Mouse (Mus musculus): ENCODE results near the gene Ccnl1.
A peak's percentile ranks its signal among the peaks of the same experiment; 100 is the strongest.

The Ccnl1 gene

DNA sequence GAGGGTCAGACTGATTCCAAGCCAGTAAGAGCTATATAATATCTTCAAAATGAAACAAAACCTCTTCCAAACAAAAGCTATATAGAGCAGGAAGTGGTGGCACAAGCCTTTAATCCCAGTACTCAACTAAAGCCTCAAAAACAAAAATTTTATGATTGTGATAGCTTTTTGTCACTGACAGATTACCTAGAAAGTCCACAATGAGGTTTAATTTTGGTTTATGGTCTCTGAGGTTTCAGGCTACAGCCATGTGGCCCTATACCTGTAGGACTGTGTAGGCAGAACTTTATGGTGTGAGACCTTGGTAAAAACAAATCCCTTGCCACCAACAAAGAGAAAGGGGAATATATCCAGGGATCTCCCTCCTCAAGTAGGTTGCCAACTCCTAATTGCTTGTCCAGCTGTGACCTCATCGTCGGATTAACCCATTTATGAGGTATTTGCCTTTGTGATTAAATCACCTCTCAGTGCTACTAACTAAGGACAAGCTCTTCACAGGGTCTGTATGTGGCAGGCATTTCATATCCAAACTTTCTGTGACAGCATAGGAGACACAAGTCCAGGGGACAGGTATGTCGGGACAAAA is 1.5 kb upstream of the Ccnl1 start:
- DNase-seq (ENCODE audit: extremely low spot score, low spot score): no peak

DNA sequence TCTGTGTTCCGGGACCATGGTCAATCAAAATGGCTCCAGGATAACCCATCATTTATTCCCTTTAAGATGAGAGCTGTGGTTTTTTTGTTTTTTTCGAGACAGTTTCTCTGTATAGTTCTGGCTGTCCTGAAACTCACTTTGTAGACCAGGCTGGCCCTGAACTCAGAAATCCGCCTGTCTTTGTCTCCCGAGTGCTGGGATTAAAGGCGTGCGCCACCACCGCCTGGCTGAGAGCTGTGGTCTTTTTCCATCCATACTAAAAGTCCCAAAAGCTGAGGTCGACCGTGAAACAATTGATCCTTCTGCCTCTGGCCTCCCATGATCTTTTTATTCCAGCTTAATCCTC is 764 bp upstream of the Ccnl1 start:
- peak; percentile 38 for DNase-seq (ENCODE audit: extremely low spot score, low spot score)

DNA sequence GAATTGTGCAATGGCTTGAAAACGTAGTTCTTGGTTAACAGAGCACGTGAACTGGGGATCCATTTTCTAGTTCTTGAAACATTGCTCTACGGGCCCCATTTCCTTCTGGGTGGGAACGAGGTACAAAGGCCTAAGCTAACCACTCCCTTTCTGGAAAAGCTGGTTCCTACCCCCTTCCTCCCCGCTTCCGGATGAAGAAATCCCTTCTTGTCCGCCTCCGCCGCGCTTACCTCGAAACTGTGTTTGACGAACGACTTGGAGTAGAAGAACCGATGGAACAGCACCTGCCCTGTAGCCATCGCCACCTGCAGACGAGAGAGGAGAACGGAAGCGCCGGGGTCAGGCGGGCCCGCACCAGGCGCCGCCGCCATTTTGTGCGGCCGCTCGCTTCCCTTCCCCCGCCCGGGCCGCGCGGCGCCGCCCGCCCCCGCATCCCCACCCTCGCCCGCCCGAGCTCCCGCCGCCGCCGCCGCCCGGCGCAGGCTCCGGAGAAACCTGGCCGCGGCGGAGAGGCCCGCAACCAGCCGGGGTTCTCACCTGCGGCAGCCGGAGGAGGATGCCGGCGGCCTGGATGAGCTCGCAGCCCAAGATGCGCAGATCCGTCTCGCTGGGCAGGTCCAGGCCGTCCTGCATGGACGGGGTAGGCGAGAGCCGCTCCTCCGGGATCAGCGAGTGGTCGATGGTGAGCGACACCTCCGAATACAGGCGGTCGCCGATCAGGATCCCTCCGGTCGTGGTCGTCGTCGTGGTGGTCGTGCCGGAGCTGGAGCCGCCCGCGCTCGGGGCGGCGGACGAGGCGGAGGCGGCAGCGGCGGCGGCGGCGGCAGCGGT is 563 bp downstream of the Ccnl1 start:
- peak; percentile 75 for DNase-seq (ENCODE audit: extremely low spot score, low spot score)

DNA sequence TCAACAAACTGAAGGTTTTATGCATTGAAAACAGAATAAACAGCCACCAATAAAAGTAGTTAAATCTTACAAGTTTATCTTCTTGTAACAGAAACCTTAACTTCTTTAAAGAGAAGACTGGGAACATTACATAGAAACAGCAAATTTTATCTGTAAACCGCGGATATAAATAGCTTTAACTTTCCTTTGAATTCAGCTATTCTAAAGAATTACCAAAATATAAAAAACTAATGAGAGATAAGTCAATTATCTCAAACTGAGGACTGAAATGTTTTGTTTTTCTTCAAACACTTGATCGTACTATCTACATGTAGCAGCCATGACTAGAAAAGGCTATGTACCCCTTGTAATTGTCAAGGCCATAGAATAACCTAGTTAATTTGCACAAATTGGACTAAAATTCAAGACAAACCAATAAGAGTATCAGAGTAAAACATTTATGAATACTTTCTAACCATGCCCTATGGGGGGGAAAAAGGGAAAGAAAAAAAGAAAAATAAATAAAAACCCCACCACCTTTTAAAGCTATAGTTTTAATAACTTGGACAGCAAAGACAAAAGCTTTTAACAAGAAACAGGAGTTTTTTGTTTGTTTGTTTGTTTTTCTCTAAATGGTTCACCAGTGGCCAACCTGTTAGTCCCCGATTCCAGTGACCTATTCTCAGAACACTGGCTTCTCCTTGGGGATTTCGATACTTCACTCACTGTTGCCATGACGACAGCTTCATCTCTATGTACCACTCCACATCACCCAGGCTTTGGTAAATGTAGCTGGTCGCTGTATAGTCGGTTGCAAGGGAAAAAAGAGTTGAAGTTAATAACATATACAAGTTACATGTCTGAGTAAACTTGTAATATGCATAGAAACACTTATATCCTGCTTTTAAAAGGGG is 3.3 kb downstream of the Ccnl1 start:
- DNase-seq (ENCODE audit: extremely low spot score, low spot score): no peak

DNA sequence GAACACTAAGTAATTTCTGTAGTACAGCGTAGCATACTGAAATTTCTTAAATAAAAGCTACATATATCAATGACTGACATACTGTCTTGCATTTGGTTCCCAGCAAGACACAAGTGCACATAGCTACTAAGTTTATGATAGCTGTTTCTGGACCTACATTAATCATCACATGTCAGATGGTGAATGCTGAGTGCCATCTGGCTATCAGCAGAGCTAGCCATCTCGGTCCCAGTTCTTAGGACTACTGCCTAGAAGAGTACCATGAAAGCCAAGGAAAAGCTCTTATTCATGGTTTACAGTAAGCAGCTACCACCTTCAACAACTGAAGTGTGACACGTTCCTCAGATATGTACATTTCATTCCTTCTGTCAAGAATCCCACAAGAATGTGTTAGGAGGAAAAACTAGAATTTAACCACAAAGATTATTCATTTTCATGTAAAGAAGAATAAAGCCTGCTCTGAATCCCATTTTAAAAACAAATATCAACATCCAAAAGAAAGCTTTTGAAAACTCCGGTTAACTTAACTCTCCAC is 7.2 kb downstream of the Ccnl1 start:
- no peak for DNase-seq (ENCODE audit: extremely low spot score, low spot score)

DNA sequence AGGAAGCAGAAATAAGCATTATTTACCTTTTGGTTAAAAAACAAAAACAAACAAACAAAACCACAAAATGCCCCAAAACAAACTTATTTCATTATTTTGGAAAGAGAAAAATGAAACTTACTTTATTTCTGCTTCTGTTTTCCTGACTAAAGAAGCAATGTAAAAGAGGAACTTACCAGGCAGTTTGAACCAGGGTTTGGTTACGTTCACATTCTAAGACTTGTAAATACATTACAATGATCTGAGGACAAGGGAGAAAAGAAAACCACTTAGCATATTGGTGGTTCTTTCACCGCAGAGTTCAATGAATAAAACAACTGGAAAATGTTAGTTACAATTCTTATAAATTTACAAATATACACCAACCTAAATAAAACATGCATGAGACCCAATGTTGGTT is 7.7 kb downstream of the Ccnl1 start:
- no peak for DNase-seq (ENCODE audit: extremely low spot score, low spot score)

DNA sequence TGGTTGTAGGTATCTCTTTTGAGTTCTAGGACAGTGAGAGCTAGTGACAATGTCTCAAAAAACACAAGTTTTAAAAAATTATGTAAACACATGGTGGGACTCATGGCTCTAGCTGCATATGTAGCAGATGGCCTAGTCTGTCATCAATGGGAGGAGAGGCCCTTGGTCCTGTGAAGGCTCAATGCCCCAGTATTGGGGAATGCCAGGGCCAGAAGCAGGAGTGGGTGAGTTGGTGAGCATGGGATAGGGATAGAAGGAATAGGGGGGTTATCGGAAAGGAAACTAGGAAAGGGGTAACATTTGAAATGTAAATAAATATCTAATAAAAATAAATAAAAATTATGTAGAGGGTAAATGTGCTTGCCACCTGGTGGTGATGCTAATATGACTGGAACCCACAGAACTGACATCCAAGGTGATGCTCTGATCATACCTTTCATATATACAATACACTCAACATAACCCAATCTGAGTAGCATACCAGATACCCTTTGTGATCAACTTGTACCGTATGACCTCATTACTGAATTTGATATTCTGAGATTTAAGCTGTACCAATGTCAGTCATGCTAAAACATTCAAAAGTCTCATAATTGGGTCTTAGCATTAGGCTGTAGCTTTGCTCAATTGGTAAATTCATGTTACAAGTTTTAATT is 12.6 kb downstream of the Ccnl1 start:
- DNase-seq (ENCODE audit: extremely low spot score, low spot score): no peak

DNA sequence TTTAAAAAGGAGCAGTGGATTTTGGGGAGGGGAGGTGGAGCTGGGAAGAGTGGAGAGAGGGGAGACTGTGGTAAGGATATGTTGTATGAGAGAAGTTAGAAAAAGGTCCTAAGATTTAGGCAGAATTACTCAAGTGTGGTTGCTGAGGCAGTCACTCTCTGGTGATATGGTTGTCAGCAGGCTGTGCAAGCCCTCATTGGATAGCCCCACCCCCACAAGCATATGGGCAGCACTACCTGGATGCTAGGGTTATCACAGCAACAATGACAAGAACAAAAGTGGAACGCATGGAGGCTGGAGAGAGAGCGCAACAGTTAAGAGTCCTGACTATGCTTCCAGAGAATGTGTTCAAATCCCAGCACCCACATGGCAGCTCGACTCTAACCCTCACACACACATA is 13.3 kb downstream of the Ccnl1 start:
- DNase-seq (ENCODE audit: extremely low spot score, low spot score): no peak

DNA sequence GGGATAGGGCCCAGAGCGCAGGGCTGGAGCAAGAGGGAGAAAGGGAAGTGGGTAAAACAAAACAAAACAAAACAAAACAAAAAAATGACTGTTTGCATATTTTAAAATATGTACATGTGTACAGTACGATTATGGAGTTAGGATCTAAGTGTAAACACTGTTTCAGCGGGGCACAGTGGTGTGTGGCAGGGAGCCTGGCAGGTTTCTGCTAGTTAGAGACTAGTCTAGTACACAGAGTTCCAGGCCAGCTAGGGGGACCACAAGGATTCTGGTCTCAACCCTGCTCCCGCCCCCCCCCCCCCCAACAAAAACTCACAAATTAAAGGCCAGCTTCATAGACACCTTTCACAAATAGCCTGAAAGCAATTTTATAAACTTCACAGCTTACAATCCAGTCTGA is 14.6 kb downstream of the Ccnl1 start:
- DNase-seq (ENCODE audit: extremely low spot score, low spot score): no peak

DNA sequence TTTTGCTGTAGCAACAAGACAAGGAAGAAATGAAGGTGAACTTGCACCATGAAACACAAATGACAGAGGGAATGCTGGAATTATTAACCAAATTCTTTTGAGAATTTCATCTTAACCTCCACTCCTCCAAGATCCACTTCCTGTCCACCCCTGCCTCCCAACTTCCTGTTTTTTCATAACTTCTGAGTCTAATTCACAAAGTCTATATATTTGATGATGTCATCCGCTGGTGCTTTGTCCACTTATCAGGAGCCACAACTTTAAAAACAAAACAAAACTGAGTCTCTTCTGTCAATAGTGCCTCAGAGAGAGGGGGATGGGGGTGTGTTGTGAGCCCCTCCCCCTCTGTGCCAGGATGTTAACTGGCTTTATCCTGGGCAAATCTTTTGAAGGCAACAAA is 17.0 kb downstream of the Ccnl1 start:
- no peak for DNase-seq (ENCODE audit: extremely low spot score, low spot score)

DNA sequence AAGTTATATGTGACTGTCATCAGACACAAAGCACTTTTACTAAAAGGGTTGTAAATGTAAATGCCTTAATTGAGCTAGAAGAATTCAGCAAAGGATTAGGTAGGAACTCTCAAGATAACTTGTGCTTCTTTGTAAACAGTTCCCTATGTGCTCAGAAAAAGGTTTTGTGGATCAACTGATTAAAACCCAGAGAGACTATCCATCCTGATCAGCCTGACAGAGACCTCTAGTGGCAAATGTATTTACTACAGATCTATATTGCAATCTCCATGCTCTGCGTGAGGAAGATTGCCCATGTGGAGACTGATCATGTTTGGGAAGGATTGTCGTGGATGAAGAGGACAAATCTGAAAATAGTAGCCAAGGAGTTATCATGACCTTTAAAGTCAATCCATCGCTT is 19.8 kb downstream of the Ccnl1 start:
- DNase-seq (ENCODE audit: extremely low spot score, low spot score): no peak

DNA sequence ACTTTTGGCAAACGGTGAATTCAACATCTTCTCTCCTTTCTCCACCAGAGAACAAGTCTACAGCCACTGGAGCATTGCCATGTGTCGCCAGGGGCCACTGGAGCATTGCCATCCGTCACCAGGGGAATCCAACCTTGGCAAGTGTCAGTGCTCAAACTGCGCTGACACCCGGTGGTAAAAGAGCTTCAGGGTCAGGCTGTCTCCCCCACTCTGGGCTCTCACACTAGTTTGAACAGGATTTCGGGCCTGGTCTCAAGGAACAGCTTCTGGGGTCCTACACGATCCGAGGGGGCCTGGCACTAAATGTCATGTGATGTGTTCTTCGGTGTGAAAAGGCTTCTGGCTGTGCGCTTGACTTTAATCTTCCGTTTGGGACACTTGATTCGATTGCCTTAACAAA is 21.7 kb downstream of the Ccnl1 start:
- DNase-seq (ENCODE audit: extremely low spot score, low spot score): no peak

DNA sequence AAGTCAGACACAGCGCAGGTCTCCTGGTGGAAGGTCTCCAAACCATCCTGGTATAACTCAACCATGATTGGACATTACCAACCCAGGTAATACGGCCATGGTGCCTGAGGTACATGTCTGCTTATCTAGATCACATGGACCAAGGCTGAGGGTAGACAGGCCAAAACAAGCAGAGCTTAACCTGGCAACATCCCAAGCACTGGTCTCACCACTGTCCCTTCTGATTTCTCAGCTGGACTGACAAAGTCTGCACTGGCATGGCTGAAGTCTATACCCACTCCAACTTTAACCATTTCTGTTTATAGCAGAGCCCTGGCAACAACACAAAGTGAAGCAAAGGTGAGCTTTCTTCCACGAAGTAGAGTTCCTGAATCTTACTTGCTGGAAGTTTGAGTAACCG is 22.9 kb downstream of the Ccnl1 start:
- no peak for DNase-seq (ENCODE audit: extremely low spot score, low spot score)

DNA sequence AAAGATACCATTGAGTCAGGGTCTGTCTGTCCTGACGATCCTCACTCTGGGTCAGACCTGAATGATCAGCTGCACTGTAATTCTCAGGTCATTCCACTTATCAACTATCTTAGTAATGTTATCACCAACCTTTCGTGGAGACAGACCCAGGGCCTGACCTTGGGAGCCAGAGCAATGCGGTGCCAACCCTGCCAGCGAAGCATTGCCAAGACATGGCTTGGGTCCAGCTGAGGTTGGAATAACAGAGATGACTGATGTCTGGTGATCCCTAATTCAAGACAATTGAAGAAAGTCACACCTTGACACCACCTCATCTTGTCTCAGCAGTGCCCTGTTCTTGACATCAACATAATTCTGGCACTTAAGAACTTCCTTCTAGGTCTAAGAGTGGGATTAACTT is 24.3 kb downstream of the Ccnl1 start:
- no peak for DNase-seq (ENCODE audit: extremely low spot score, low spot score)

DNA sequence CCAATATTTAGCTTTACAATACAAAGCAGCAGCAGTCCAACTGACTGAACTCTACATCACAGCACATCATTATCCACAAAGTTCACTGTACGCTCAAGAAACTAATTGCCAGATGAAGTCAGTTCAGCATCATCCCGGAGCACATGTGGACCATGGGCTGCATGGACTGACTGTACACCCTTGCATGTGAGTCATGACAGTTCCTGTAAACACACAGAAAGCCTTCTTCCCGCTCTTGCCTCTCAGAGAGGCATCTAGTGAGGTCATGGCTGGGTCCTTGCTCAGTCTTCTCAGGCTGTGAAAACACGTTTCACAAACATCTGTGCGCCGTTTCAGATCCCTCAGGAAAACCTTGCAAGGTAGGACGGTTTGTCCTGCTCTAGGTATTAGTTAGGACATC is 26.5 kb downstream of the Ccnl1 start:
- DNase-seq (ENCODE audit: extremely low spot score, low spot score): no peak

DNA sequence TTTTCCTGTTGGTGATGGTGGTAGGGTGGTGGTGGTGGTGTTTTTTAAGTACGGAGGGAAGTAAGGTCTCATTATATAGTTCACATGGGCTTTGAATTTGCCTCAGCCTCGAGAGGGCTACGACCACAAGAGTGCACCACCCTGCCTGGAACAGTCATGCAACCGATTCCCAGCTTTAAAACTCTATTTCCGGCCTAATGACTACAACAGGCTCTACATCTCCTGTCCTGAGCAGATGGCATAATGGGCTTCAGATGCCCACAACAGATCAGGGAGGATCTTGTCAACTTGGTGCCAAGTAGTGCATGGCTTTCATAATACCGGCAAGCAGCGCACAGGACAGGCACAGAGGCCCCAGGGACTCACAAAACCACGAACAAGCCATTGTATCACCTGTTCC is 27.4 kb downstream of the Ccnl1 start:
- DNase-seq (ENCODE audit: extremely low spot score, low spot score): no peak

DNA sequence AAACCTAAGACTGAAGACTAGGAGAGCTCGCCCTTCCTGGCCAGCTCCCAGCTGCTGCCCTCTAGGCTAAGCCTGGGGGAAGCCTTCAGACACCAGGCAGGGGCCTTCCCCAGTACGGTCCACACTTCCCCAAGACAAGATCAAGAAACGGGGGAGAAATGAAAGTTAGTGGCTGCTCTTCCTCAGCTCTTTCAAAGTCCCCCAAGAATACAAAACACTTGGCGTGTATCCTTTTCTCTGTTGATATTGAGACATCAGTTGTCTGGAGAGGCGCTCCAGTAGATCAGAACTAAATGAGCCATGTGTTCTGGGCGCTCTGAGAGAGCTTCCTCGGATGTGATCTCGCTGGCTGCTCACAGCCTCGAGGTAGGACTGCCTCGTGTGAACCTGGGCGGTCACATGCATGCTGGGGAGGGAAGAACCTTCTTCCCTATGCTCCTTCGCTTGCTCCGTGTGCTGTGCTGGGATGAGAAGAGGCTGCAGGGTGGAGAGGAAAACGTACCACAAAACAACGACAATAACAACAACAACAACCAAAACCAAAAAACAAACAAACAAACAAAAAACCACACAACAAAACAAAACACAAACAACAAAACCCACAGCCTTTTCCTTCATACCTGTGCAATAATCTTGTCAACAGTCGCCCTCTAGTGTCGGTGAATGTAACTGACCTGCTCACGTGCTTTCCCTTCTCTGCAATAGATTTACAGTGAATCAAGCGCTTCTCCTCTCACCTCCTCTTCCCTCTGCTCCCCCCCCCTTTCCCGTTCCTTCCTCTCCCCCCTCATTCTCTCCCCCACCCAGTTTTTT is 28.0 kb downstream of the Ccnl1 start:
- DNase-seq (ENCODE audit: extremely low spot score, low spot score): peak; percentile 61

DNA sequence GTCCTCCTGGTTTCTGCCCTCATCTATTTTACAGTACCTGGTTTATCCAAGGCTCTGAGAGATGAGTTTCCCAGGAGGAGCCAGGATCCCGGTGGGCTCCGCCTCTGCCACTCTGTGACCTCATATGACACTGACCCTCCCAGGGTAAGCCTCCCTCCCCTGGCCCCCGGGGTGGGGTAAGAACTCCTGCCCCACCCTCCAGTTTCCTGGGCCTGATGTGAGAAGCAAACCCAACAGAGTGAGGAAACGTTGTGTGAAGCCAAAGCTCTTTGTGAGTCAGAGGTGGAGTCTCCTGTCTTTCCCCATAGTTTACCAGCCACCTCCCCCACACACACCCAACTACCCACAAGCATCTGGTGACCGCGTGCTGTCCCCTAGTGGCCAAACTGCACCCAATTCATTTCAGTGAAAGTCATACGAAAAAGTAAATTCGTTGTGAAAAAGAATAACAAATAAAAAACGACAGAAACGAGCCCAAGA is 28.7 kb downstream of the Ccnl1 start:
- peak; percentile 86 for DNase-seq (ENCODE audit: extremely low spot score, low spot score)

DNA sequence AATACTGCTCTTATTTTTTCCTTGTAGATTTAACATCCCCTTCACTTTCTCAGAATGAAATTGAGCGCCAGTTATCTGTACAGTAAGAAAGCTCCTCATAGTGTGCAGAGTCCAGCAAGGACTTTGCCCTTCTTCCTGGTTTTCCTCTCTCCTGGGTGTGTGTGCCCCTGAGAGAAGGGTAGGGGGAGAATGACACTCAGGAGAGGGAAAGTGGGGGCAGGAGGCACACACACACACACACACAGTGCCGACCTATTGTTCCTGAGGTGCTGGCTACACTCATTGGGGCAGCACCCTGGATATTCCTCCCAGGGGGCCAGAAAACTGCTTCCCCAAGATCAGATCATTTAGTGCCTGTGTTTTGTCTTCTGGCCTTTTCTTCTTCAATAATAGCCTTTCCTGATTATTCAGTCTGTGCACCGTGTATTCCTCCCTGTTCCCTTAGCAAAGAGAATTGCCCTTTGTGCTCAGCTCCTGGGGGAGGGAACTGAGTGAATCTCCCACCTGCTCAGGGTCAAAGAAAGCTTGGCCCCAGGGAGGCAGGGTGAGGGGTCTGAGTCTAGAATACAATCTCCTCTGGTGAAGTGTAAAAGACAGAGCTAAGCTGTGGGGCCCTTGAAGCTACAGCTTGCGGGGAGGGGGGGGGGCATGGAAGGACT is 29.3 kb downstream of the Ccnl1 start:
- peak; percentile 61 for DNase-seq (ENCODE audit: extremely low spot score, low spot score)

DNA sequence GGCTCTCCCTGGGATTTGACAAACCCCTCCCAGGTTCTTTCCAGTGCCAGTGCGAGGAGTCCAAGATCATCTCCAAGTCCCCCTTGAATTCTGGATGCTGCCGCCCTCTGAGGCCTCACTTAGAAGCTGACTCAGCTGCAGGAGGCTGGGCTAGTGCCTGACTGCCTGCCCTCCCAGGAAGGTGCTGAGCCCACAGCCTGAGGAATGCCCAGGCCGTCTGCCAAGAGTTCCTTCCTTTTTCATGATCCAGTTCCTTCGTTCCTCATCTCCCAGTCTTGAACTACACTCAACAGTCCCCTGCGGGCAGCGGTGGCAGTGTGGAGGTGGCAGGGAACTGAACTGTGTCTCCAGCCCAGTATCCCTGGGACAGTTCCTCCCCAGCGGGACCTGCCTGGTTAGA is 30.4 kb downstream of the Ccnl1 start:
- no peak for DNase-seq (ENCODE audit: extremely low spot score, low spot score)

All from neural tube, embryonic 10.5 days (tissue).